Mouse (Mus musculus) lung, postnatal 0 days (tissue): ENCODE data around the gene Apc2. TPM values are rescaled to one million over a fixed set of nuclear protein-coding genes. Genes with fewer than 3 reads are reported as not detected.

Source experiments
- ATAC-seq: fragments of 200-750 bp; cut with Nextera tagmentation; 2 replicates; pipeline ENCODE4 v1.8.0; 2017; ENCODE audit warnings: moderate library complexity
- DNase-seq: peaks from one replicate; pipeline ENCODE4 v3.0.0-alpha.2; 2016; ENCODE audit warnings: low spot score
- H3K27ac ChIP-seq: fragments of 300-500 bp; sonication (generic); 2 replicates; pipeline ENCODE4 v1.5.1; 2014; ENCODE audit warnings: antibody characterized with exemption, mild to moderate bottlenecking, low read length, mixed read lengths
- H3K27me3 ChIP-seq: fragments of 300-500 bp; sonication (generic); replicated peaks from 2 replicates; pipeline ENCODE4 v1.6.1; 2014; ENCODE audit warnings: low read length, mixed read lengths; ENCODE audit not compliant: insufficient read depth
- H3K36me3 ChIP-seq: fragments of 300-500 bp; sonication (generic); 2 replicates; pipeline ENCODE4 v1.6.1; 2014; ENCODE audit warnings: low read length, mixed read lengths; ENCODE audit not compliant: insufficient read depth
- H3K4me1 ChIP-seq: fragments of 300-500 bp; sonication (generic); 2 replicates; pipeline ENCODE4 v1.6.1; 2014; ENCODE audit warnings: antibody characterized with exemption, low read depth, low read length, mixed read lengths; ENCODE audit not compliant: insufficient read depth
- H3K4me2 ChIP-seq: fragments of 300-500 bp; sonication (generic); replicated peaks from 2 replicates; pipeline ENCODE4 v1.6.1; 2014; ENCODE audit warnings: low read depth, mild to moderate bottlenecking, low read length, moderate library complexity, mixed read lengths
- H3K4me3 ChIP-seq: fragments of 300-500 bp; sonication (generic); 2 replicates; pipeline ENCODE4 v1.5.1; 2014; ENCODE audit warnings: low read depth, low read length
- H3K9ac ChIP-seq: fragments of 300-500 bp; sonication (generic); replicated peaks from 2 replicates; pipeline ENCODE4 v1.6.1; 2014; ENCODE audit warnings: low read depth, mild to moderate bottlenecking
- H3K9me3 ChIP-seq: fragments of 300-500 bp; sonication (generic); 2 replicates; pipeline ENCODE4 v1.6.1; 2016; ENCODE audit warnings: low read length, mixed read lengths
- CTCF ChIP-seq: IDR thresholded peaks from 2 replicates; pipeline ENCODE4 v1.5.1; 2016; ENCODE audit warnings: antibody characterized with exemption, mild to moderate bottlenecking
- EP300 ChIP-seq: IDR thresholded peaks from 2 replicates; pipeline ENCODE4 v1.6.1; 2016; ENCODE audit warnings: antibody characterized with exemption, mild to moderate bottlenecking, control low read depth
- WGBS: fragments of 180-500 bp; shearing (Covaris S2); extraction: QIAGEN DNeasy Blood & Tissue Kit; methylation state at CpG from one replicate; pipeline ENCODE4 v1.1.7; 2014; 5-methylcytosine and 5-hydroxymethylcytosine counted together
- polyA plus RNA-seq: library from polyadenylated mRNA; unstranded; fragments of >200 nt; fragmentation: Nextera tagmentation; extraction: Ambion mirVana; gene quantifications from 2 replicates; pipeline ENCODE4 v1.2.1, GENCODE M21; 2015

The Apc2 gene
- polyA plus RNA-seq, 1 experiment from 2014 or later: 0.85 TPM

GRCm38 (mm10) chr10:80347514-80347967 is 51.8 kb downstream of the Apc2 start:
- 0 out of 2 replicates have a peak overlapping the region, but pooled peaks have one; percentile 12 for H3K9ac ChIP-seq
- peak overlapping the region; percentile 63 for H3K4me2 ChIP-seq
- no peaks in the 10 kb centered on the region for H3K9me3 ChIP-seq
- peak overlapping the region; percentile 38; the same call in 1 of the 2 replicates for H3K4me3 ChIP-seq
- peaks cover 14% of the 10 kb centered on the region; the same call in 1 of the 2 replicates for H3K4me1 ChIP-seq
- no peaks in the 10 kb centered on the region for H3K36me3 ChIP-seq
- no peak overlapping the region for H3K27ac ChIP-seq
- 6% methylated on average over 17 of the region's 17 CpGs for WGBS
- ATAC-seq (no peak), DNase-seq (no peak)
- no peak for TF ChIP-seq CTCF
- no peak for TF ChIP-seq EP300
- H3K27me3 ChIP-seq: peaks cover 21% of the 10 kb centered on the region

GRCm38 (mm10) chr10:80348244-80348781 is 52.5 kb downstream of the Apc2 start, which contains the start of gene Adamtsl5:
Gene Adamtsl5, minus strand, starts transcription at chr10:80348412.
- Histone ChIP-seq H3K36me3 (no peaks in the 10 kb centered on the region), H3K4me2 (peak within 1 kb of the TSS; percentile 63), H3K27me3 (peaks cover 21% of the 10 kb centered on the region), H3K9me3 (no peaks in the 10 kb centered on the region), H3K4me3 (peak within 1 kb of the TSS; percentile 38), H3K27ac (no peak within 1 kb of the TSS), H3K4me1 (peaks cover 14% of the 10 kb centered on the region; the same call in 1 of the 2 replicates), H3K9ac (0 out of 2 replicates have a peak within 1 kb of the TSS, but pooled peaks have one; percentile 12)
- ATAC-seq (peak; percentile 58), DNase-seq (peak; percentile 72)
- 2% methylated on average over 34 of the region's 42 CpGs for WGBS
- TF ChIP-seq CTCF (peak; percentile 88), EP300 (no peak)

- peaks cover 14% of the 10 kb centered on the region; the same call in 1 of the 2 replicates for H3K4me1 ChIP-seq
- H3K27ac ChIP-seq: no peak overlapping the region
- H3K36me3 ChIP-seq: no peaks in the 10 kb centered on the region
- no peak for TF ChIP-seq CTCF
- TF ChIP-seq EP300: no peak
- no peaks in the 10 kb centered on the region for H3K9me3 ChIP-seq
- ATAC-seq (no peak), DNase-seq (peak; percentile 24)
- peaks cover 18% of the 10 kb centered on the region for H3K27me3 ChIP-seq
- H3K9ac ChIP-seq: no peak overlapping the region
- no peak overlapping the region; the same call in 1 of the 2 replicates for H3K4me3 ChIP-seq
- 14% methylated on average over 24 of the region's 26 CpGs for WGBS
- 0 out of 2 replicates have a peak overlapping the region, but pooled peaks have one; percentile 63 for H3K4me2 ChIP-seq
These were observed 53.2 kb downstream of the Apc2 start for GRCm38 (mm10) chr10:80348981-80349380.

- no peak overlapping the region for H3K27ac ChIP-seq
- H3K4me3 ChIP-seq: no peak overlapping the region
- H3K9ac ChIP-seq: no peak overlapping the region
- WGBS: 4% methylated on average over 7 of the region's 7 CpGs
- TF ChIP-seq CTCF (peak; percentile 97), EP300 (no peak)
- no peaks in the 10 kb centered on the region for H3K36me3 ChIP-seq
- H3K9me3 ChIP-seq: no peaks in the 10 kb centered on the region
- DNase-seq (peak; percentile 87), ATAC-seq (peak; percentile 82)
- no peak overlapping the region for H3K4me2 ChIP-seq
- H3K4me1 ChIP-seq: peaks cover 6% of the 10 kb centered on the region; the same call in 1 of the 2 replicates
- peaks cover 26% of the 10 kb centered on the region for H3K27me3 ChIP-seq
These were observed 54.5 kb downstream of the Apc2 start for GRCm38 (mm10) chr10:80350292-80350691.

- DNase-seq: no peak
- WGBS: 23% methylated on average over 11 of the region's 11 CpGs
- Histone ChIP-seq H3K9ac (no peak overlapping the region), H3K4me1 (peaks cover 6% of the 10 kb centered on the region; the same call in 1 of the 2 replicates), H3K27ac (no peak overlapping the region), H3K36me3 (no peaks in the 10 kb centered on the region), H3K4me3 (no peak overlapping the region), H3K4me2 (no peak overlapping the region), H3K9me3 (no peaks in the 10 kb centered on the region), H3K27me3 (peaks cover 42% of the 10 kb centered on the region)
- no peak for ATAC-seq
- no peak for TF ChIP-seq CTCF
These were observed 56.1 kb downstream of the Apc2 start for GRCm38 (mm10) chr10:80351896-80352295.

GRCm38 (mm10) chr10:80352727-80353126 is 57.0 kb downstream of the Apc2 start:
- no peak overlapping the region for H3K27ac ChIP-seq
- no peaks in the 10 kb centered on the region for H3K36me3 ChIP-seq
- WGBS: 38% methylated on average over 8 of the region's 8 CpGs
- no peak overlapping the region for H3K4me2 ChIP-seq
- no peaks in the 10 kb centered on the region for H3K9me3 ChIP-seq
- TF ChIP-seq EP300 (no peak), CTCF (no peak)
- H3K4me3 ChIP-seq: no peak overlapping the region
- DNase-seq (no peak), ATAC-seq (no peak)
- peaks cover 5% of the 10 kb centered on the region; the same call in 1 of the 2 replicates for H3K4me1 ChIP-seq
- no peak overlapping the region for H3K9ac ChIP-seq
- peaks cover 46% of the 10 kb centered on the region for H3K27me3 ChIP-seq
